Mouse (Mus musculus): Measurements from ENCODE around the gene Uaca.

Gene Uaca

GRCm38 (mm10) chr9:60794210-60794840, at the start of gene Uaca:
Gene Uaca (plus strand): TSS chr9:60794542.
- peak; percentile 64 to 75 for DNase-seq (ENCODE audit: low spot score in 2 of 2)

- DNase-seq (ENCODE audit: low spot score in 2 of 2), result no peak
These were observed 49.4 kb upstream of the Uaca start for GRCm38 (mm10) chr9:60744971-60745370.

GRCm38 (mm10) chr9:60746561-60746960, 47.8 kb upstream of the Uaca start:
- DNase-seq (ENCODE audit: low spot score in 2 of 2), result no peak

GRCm38 (mm10) chr9:60747672-60748071, 46.7 kb upstream of the Uaca start:
- no peak for DNase-seq (ENCODE audit: low spot score in 2 of 2)

- no peak for DNase-seq (ENCODE audit: low spot score in 2 of 2)
These were observed 46.2 kb upstream of the Uaca start for GRCm38 (mm10) chr9:60748191-60748590.

- no peak for DNase-seq (ENCODE audit: low spot score in 2 of 2)
These were observed 45.2 kb upstream of the Uaca start for GRCm38 (mm10) chr9:60749105-60749504.

- DNase-seq (ENCODE audit: low spot score in 2 of 2), result no peak
These were observed 43.2 kb upstream of the Uaca start for GRCm38 (mm10) chr9:60751098-60751497.

GRCm38 (mm10) chr9:60751971-60752370, 42.4 kb upstream of the Uaca start:
- no peak for DNase-seq (ENCODE audit: low spot score in 2 of 2)

- DNase-seq (ENCODE audit: low spot score in 2 of 2), result no peak
These were observed 41.7 kb upstream of the Uaca start for GRCm38 (mm10) chr9:60752636-60753035.

- DNase-seq (ENCODE audit: low spot score in 2 of 2), result peak; percentile 52 to 53
These were observed 38.1 kb upstream of the Uaca start for GRCm38 (mm10) chr9:60756258-60756657.

- no peak for DNase-seq (ENCODE audit: low spot score in 2 of 2)
These were observed 37.2 kb upstream of the Uaca start for GRCm38 (mm10) chr9:60756866-60757740.

- DNase-seq (ENCODE audit: low spot score in 2 of 2), result no peak
These were observed 36.5 kb upstream of the Uaca start for GRCm38 (mm10) chr9:60757817-60758216.

GRCm38 (mm10) chr9:60759436-60760007, 34.8 kb upstream of the Uaca start:
- DNase-seq (ENCODE audit: low spot score in 2 of 2), result no peak

GRCm38 (mm10) chr9:60765181-60765580, 29.2 kb upstream of the Uaca start:
- DNase-seq (ENCODE audit: low spot score in 2 of 2), result no peak

GRCm38 (mm10) chr9:60768393-60768792, 25.9 kb upstream of the Uaca start:
- no peak for DNase-seq (ENCODE audit: low spot score in 2 of 2)

GRCm38 (mm10) chr9:60769711-60770111, 24.6 kb upstream of the Uaca start:
- no peak for DNase-seq (ENCODE audit: low spot score in 2 of 2)

GRCm38 (mm10) chr9:60773713-60774112, 20.6 kb upstream of the Uaca start:
- no peak for DNase-seq (ENCODE audit: low spot score in 2 of 2)

GRCm38 (mm10) chr9:60776899-60777298, 17.4 kb upstream of the Uaca start:
- no peak for DNase-seq (ENCODE audit: low spot score in 2 of 2)

GRCm38 (mm10) chr9:60782057-60782789, 12.1 kb upstream of the Uaca start:
- DNase-seq (ENCODE audit: low spot score in 2 of 2), result no peak

- no peak for DNase-seq (ENCODE audit: low spot score in 2 of 2)
These were observed 9.3 kb upstream of the Uaca start for GRCm38 (mm10) chr9:60785069-60785468.

GRCm38 (mm10) chr9:60787517-60788110, 6.7 kb upstream of the Uaca start:
- no peak for DNase-seq (ENCODE audit: low spot score in 2 of 2)

- DNase-seq (ENCODE audit: low spot score in 2 of 2), result no peak
These were observed 4.1 kb upstream of the Uaca start for GRCm38 (mm10) chr9:60790282-60790681.
